Mouse (Mus musculus): ENCODE data around the gene Myo3b. TPM values are rescaled to one million over a fixed set of nuclear protein-coding genes. Genes with fewer than 3 reads are reported as not detected.

Myo3b gene
- polyA plus RNA-seq, 1 experiment from 2014 or later: 0.25 TPM

DNA sequence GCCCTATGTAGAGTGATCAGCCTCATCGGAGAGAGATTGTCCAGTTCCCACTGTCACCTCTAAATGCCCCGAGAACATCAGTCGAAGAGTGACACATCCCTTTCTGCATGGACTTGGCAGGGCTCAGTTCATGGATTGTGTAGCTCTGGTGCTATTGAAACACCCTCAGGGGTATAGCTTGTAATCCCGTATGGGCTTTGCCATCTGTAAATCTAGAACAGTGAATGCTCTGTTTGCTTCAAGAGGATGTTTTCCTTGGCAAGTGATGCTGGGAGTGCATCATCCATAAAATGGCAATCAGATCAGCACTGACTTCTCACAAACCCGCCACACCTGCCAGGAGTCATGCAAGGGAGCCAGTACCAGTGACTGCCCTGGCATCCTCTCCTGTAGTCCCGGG is 380.4 kb downstream of the Myo3b start:
- WGBS: 85% methylated on average over 6 of the region's 6 CpGs
- no peaks in the 10 kb centered on the region for H3K27me3 ChIP-seq (replicated peaks; ENCODE audit: insufficient read depth, low read length)
- no peak overlapping the region for H3K4me3 ChIP-seq (ENCODE audit: low read depth, low read length)
- H3K36me3 ChIP-seq (ENCODE audit: insufficient read depth, low read length): no peaks in the 10 kb centered on the region
- TF ChIP-seq EP300 (IDR thresholded peaks at IDR 0.05) (no peak), CTCF (IDR thresholded peaks at IDR 0.05) (no peak)
- no peaks in the 10 kb centered on the region for H3K4me1 ChIP-seq (ENCODE audit: insufficient read depth, low read depth, low read length)
- no peak overlapping the region for H3K9ac ChIP-seq (replicated peaks; ENCODE audit: low read depth)
- no peak overlapping the region for H3K4me2 ChIP-seq (replicated peaks; ENCODE audit: low read depth, low read length)
- no peaks in the 10 kb centered on the region for H3K9me3 ChIP-seq (ENCODE audit: low read length)
- DNase-seq (ENCODE audit: low spot score) (no peak), ATAC-seq (no peak)
- no peak overlapping the region for H3K27ac ChIP-seq (ENCODE audit: low read length)

GRCm38 (mm10) chr2:70421144-70421874 is 382.4 kb downstream of the Myo3b start:
- H3K36me3 ChIP-seq (ENCODE audit: insufficient read depth, low read length): no peaks in the 10 kb centered on the region
- H3K9ac ChIP-seq (replicated peaks; ENCODE audit: low read depth): no peak overlapping the region
- H3K9me3 ChIP-seq (ENCODE audit: low read length): no peaks in the 10 kb centered on the region
- 29% methylated on average over 13 of the region's 13 CpGs for WGBS
- H3K4me1 ChIP-seq (ENCODE audit: insufficient read depth, low read depth, low read length): no peaks in the 10 kb centered on the region
- H3K4me2 ChIP-seq (replicated peaks; ENCODE audit: low read depth, low read length): no peak overlapping the region
- ATAC-seq: no peak
- TF ChIP-seq CTCF (IDR thresholded peaks at IDR 0.05) (0 out of 2 replicates have a peak, but pooled peaks have one; percentile 19), EP300 (IDR thresholded peaks at IDR 0.05) (no peak)
- peak; percentile 24 for DNase-seq (ENCODE audit: low spot score)
- no peak overlapping the region for H3K27ac ChIP-seq (ENCODE audit: low read length)
- no peaks in the 10 kb centered on the region for H3K27me3 ChIP-seq (replicated peaks; ENCODE audit: insufficient read depth, low read length)
- no peak overlapping the region for H3K4me3 ChIP-seq (ENCODE audit: low read depth, low read length)

DNA sequence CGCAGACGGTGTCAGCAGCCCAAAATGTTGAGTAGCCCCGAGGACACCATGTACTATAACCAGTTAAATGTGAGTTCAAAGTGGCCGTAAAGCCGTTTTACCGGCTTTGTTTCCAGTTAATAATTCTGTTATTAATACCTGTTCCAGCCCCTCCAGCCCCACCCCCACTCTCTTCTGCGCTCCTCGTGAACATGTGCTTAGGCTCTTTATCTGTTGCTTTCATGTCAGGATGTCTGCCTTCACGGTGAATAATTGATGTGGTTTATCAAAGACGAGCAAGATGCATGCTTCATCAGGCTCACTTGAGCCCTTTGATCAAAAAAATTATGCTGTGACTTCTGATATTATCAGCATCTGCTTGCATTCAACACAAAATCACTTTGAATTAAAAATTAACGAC is 386.7 kb downstream of the Myo3b start:
- Histone ChIP-seq H3K27ac (ENCODE audit: low read length) (no peak overlapping the region), H3K9me3 (ENCODE audit: low read length) (no peaks in the 10 kb centered on the region), H3K36me3 (ENCODE audit: insufficient read depth, low read length) (no peaks in the 10 kb centered on the region), H3K27me3 (replicated peaks; ENCODE audit: insufficient read depth, low read length) (no peaks in the 10 kb centered on the region), H3K4me2 (replicated peaks; ENCODE audit: low read depth, low read length) (no peak overlapping the region), H3K4me1 (ENCODE audit: insufficient read depth, low read depth, low read length) (no peaks in the 10 kb centered on the region), H3K9ac (replicated peaks; ENCODE audit: low read depth) (no peak overlapping the region), H3K4me3 (ENCODE audit: low read depth, low read length) (no peak overlapping the region)
- 19% methylated on average over 11 of the region's 11 CpGs for WGBS
- ATAC-seq (no peak), DNase-seq (ENCODE audit: low spot score) (no peak)
- TF ChIP-seq CTCF (IDR thresholded peaks at IDR 0.05) (no peak), EP300 (IDR thresholded peaks at IDR 0.05) (no peak)

DNA sequence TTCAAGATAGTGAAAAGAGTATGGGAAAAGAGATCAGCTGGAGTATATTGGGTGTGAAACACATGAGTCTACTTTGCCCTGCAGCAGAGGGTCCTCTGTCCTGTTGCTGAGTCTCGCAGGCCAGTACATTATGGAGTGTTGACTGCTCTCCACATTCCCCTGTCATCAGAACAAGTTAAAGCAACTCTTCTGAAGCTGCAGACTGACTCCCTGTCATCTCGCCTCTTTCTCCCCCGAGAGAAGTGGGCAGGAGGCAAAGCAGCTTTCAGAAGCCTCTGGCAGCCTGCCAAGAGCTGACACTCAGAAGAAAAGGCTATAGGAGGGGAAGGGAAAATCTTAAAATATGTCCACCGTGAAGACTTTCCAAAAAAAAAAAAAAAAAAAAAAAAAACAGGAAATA is 404.1 kb downstream of the Myo3b start:
- TF ChIP-seq EP300 (IDR thresholded peaks at IDR 0.05) (no peak), CTCF (IDR thresholded peaks at IDR 0.05) (no peak)
- Histone ChIP-seq H3K27me3 (replicated peaks; ENCODE audit: insufficient read depth, low read length) (no peaks in the 10 kb centered on the region), H3K9ac (replicated peaks; ENCODE audit: low read depth) (no peak overlapping the region), H3K4me2 (replicated peaks; ENCODE audit: low read depth, low read length) (no peak overlapping the region), H3K36me3 (ENCODE audit: insufficient read depth, low read length) (no peaks in the 10 kb centered on the region), H3K4me3 (ENCODE audit: low read depth, low read length) (no peak overlapping the region), H3K27ac (ENCODE audit: low read length) (no peak overlapping the region), H3K4me1 (ENCODE audit: insufficient read depth, low read depth, low read length) (no peaks in the 10 kb centered on the region), H3K9me3 (ENCODE audit: low read length) (no peaks in the 10 kb centered on the region)
- ATAC-seq: no peak
- 2% methylated on average over 4 of the region's 4 CpGs for WGBS
- peak; percentile 55 for DNase-seq (ENCODE audit: low spot score)

- Histone ChIP-seq H3K4me1 (ENCODE audit: insufficient read depth, low read depth, low read length) (no peaks in the 10 kb centered on the region), H3K27ac (ENCODE audit: low read length) (no peak overlapping the region), H3K4me3 (ENCODE audit: low read depth, low read length) (no peak overlapping the region), H3K4me2 (replicated peaks; ENCODE audit: low read depth, low read length) (no peak overlapping the region), H3K36me3 (ENCODE audit: insufficient read depth, low read length) (no peaks in the 10 kb centered on the region), H3K27me3 (replicated peaks; ENCODE audit: insufficient read depth, low read length) (no peaks in the 10 kb centered on the region), H3K9me3 (ENCODE audit: low read length) (no peaks in the 10 kb centered on the region), H3K9ac (replicated peaks; ENCODE audit: low read depth) (no peak overlapping the region)
- WGBS: 12% methylated on average over 7 of the region's 7 CpGs
- DNase-seq (ENCODE audit: low spot score): no peak
- no peak for ATAC-seq
- no peak for TF ChIP-seq CTCF (IDR thresholded peaks at IDR 0.05)
- TF ChIP-seq EP300 (IDR thresholded peaks at IDR 0.05): no peak
Measured at GRCm38 (mm10) chr2:70444141-70444540, 405.2 kb downstream of the Myo3b start.

DNA sequence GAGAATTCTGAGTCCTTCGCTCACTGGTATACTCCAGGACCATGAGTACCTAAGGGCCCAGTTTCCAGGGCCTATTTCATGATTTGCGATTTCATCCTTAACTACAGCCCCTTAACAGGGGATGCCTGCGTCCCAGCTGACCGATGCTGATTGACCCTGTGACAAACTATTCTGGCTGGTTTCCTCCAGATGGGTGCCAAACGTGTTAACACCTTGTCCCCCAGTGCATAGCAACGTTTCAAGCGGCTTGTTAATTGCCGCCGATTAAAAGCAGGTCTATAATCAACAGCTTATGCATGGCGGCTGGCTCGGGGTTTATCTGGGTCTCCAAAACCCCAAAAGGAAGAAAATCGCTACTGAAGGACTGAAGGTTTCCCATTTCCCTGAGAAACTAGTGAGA is 417.3 kb downstream of the Myo3b start:
- WGBS: 9% methylated on average over 12 of the region's 12 CpGs
- TF ChIP-seq EP300 (IDR thresholded peaks at IDR 0.05) (no peak), CTCF (IDR thresholded peaks at IDR 0.05) (no peak)
- Histone ChIP-seq H3K4me2 (replicated peaks; ENCODE audit: low read depth, low read length) (peak overlapping the region; percentile 48), H3K27ac (ENCODE audit: low read length) (no peak overlapping the region), H3K36me3 (ENCODE audit: insufficient read depth, low read length) (no peaks in the 10 kb centered on the region), H3K9me3 (ENCODE audit: low read length) (no peaks in the 10 kb centered on the region), H3K9ac (replicated peaks; ENCODE audit: low read depth) (no peak overlapping the region), H3K27me3 (replicated peaks; ENCODE audit: insufficient read depth, low read length) (no peaks in the 10 kb centered on the region), H3K4me3 (ENCODE audit: low read depth, low read length) (no peak overlapping the region), H3K4me1 (ENCODE audit: insufficient read depth, low read depth, low read length) (no peaks in the 10 kb centered on the region)
- no peak for ATAC-seq
- no peak for DNase-seq (ENCODE audit: low spot score)

Data from lung, postnatal 0 days (tissue).